Mouse (Mus musculus) erythroid progenitor cell, adult 5-6 weeks (primary cell): ENCODE results near the gene Osgepl1. TPM values are rescaled to one million over a fixed set of nuclear protein-coding genes. Genes with fewer than 3 reads are reported as not detected.

Experiments used
- total RNA-seq, 2 experiments: library from RNA; stranded (forward) in 1 of 2; stranded (reverse) in 1 of 2; fragments of 150-400 nt in 1 of 2; fragments of 186-747, 209-891 nt in 1 of 2; gene quantifications; 2 replicates each; pipeline versions ENCODE4 v1.2.3 to v1.2.4; 2015 to 2017; ENCODE audit warnings: low replicate concordance in 2 of 2

Osgepl1 gene
- total RNA-seq, 2 experiments from 2014 or later, result 20.1 to 49.9 TPM

Other genes starting within 250 kb of the Osgepl1 start
- not detected in 2 replicates for gene 1700019A02Rik, start 126.0 kb upstream of the Osgepl1 start, total RNA-seq (2015; ENCODE audit: low replicate concordance)
- gene 1700019A02Rik, start 126.0 kb upstream of the Osgepl1 start, total RNA-seq (2017; ENCODE audit: low replicate concordance), result not detected in 2 replicates
- gene Pms1, start 16.6 kb upstream of the Osgepl1 start, total RNA-seq (2015; ENCODE audit: low replicate concordance), result 13.4 and 18.7 TPM in 2 replicates
- 10.2 and 16.7 TPM in 2 replicates for gene Pms1, start 16.6 kb upstream of the Osgepl1 start, total RNA-seq (2017; ENCODE audit: low replicate concordance)
- gene Ormdl1, start 16.5 kb upstream of the Osgepl1 start, total RNA-seq (2015; ENCODE audit: low replicate concordance), result 17.3 and 31.0 TPM in 2 replicates
- gene Ormdl1, start 16.5 kb upstream of the Osgepl1 start, total RNA-seq (2017; ENCODE audit: low replicate concordance), result 23.9 and 27.2 TPM in 2 replicates
- gene Gm28778, start 16.5 kb upstream of the Osgepl1 start, total RNA-seq (2015; ENCODE audit: low replicate concordance), result not detected in 2 replicates
- not detected in 2 replicates for gene Gm28778, start 16.5 kb upstream of the Osgepl1 start, total RNA-seq (2017; ENCODE audit: low replicate concordance)
- gene Asdurf, start 39.0 kb downstream of the Osgepl1 start, total RNA-seq (2015; ENCODE audit: low replicate concordance), result not detected in 2 replicates
- gene Asdurf, start 39.0 kb downstream of the Osgepl1 start, total RNA-seq (2017; ENCODE audit: low replicate concordance), result 6.0 and 55.6 TPM in 2 replicates
- not detected in 2 replicates for gene Gm28551, start 39.0 kb downstream of the Osgepl1 start, total RNA-seq (2015; ENCODE audit: low replicate concordance)
- not detected in 2 replicates for gene Gm28551, start 39.0 kb downstream of the Osgepl1 start, total RNA-seq (2017; ENCODE audit: low replicate concordance)
- gene Asnsd1, start 39.1 kb downstream of the Osgepl1 start, total RNA-seq (2015; ENCODE audit: low replicate concordance), result 62.3 and 96.8 TPM in 2 replicates
- gene Asnsd1, start 39.1 kb downstream of the Osgepl1 start, total RNA-seq (2017; ENCODE audit: low replicate concordance), result 32.8 and 44.5 TPM in 2 replicates